Mouse (Mus musculus): ENCODE measurements around the gene Pxn. TPM values are rescaled to one million over a fixed set of nuclear protein-coding genes. Genes with fewer than 3 reads are reported as not detected.

The Pxn gene
- polyA plus RNA-seq, 1 experiment, result 82.6 TPM

DNA sequence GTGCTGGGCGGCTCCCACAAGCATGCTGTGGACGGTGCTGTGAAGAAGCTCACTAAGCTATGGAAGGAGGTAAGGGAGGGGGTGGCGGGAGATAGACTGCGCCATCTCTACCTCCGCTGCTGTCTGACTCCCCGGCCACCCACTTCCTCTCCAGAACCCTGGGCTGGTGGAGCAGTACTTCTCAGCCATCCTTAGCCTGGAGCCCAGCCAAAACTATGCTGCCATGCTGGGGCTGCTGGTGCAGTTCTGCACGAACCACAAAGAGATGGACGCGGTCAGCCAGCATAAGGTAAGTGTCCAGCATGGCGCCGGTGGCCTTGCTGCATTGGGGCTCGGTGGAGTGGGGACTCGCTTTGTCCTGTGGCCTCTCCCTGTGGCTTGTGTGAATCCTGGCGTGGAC, 72.4 kb downstream of the Pxn start:
- no peaks in the 10 kb centered on the region for H3K4me1 ChIP-seq (ENCODE audit: control insufficient read depth, insufficient read depth, low read length)
- H3K27me3 ChIP-seq (ENCODE audit: control insufficient read depth, insufficient read depth, low read length), result no peaks in the 10 kb centered on the region
- TF ChIP-seq CTCF (IDR thresholded peaks at IDR 0.05; ENCODE audit: control insufficient read depth, insufficient read depth, insufficient replicate concordance, low read depth, low read length), result no peak
- TF ChIP-seq POLR2A (IDR thresholded peaks at IDR 0.05; ENCODE audit: control insufficient read depth, low read depth, low read length), result no peak
- H3K4me3 ChIP-seq (ENCODE audit: control insufficient read depth, low read depth, low read length), result no peak overlapping the region
- H3K36me3 ChIP-seq (ENCODE audit: control insufficient read depth, insufficient read depth, low read length), result peaks cover 9% of the 10 kb centered on the region
- H3K27ac ChIP-seq (ENCODE audit: control insufficient read depth, insufficient read depth, low read depth, low read length), result no peak overlapping the region

DNA sequence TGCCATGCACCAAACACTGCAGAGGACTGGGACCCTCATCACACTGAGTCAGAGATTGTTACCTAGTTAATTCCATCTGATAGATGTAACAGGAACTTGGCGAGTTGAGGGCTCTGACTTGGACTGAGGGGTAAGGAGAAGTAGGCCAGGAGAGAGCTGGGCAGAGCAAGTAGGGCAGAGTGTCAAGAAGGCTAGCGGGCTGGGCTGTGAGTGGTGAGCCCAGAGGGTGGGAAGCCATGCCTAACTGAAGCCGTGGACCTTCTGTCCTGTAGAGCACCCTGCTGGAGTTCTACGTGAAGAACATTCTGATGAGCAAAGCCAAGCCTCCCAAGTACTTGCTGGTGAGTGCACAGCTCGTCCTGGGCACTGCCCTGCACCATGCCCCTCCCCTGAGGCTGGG, 72.9 kb downstream of the Pxn start:
- TF ChIP-seq CTCF (IDR thresholded peaks at IDR 0.05; ENCODE audit: control insufficient read depth, insufficient read depth, insufficient replicate concordance, low read depth, low read length), result no peak
- Histone ChIP-seq H3K4me1 (ENCODE audit: control insufficient read depth, insufficient read depth, low read length) (no peaks in the 10 kb centered on the region), H3K4me3 (ENCODE audit: control insufficient read depth, low read depth, low read length) (no peak overlapping the region), H3K27me3 (ENCODE audit: control insufficient read depth, insufficient read depth, low read length) (no peaks in the 10 kb centered on the region), H3K27ac (ENCODE audit: control insufficient read depth, insufficient read depth, low read depth, low read length) (no peak overlapping the region), H3K36me3 (ENCODE audit: control insufficient read depth, insufficient read depth, low read length) (peaks cover 9% of the 10 kb centered on the region)

GRCm38 (mm10) chr5:115580229-115581001, 73.9 kb downstream of the Pxn start:
- Histone ChIP-seq H3K27me3 (ENCODE audit: control insufficient read depth, insufficient read depth, low read length) (no peaks in the 10 kb centered on the region), H3K4me3 (ENCODE audit: control insufficient read depth, low read depth, low read length) (no peak overlapping the region), H3K36me3 (ENCODE audit: control insufficient read depth, insufficient read depth, low read length) (peaks cover 9% of the 10 kb centered on the region), H3K27ac (ENCODE audit: control insufficient read depth, insufficient read depth, low read depth, low read length) (no peak overlapping the region), H3K4me1 (ENCODE audit: control insufficient read depth, insufficient read depth, low read length) (no peaks in the 10 kb centered on the region)
- TF ChIP-seq CTCF (IDR thresholded peaks at IDR 0.05; ENCODE audit: control insufficient read depth, insufficient read depth, insufficient replicate concordance, low read depth, low read length) (no peak), POLR2A (IDR thresholded peaks at IDR 0.05; ENCODE audit: control insufficient read depth, low read depth, low read length) (no peak)

- Histone ChIP-seq H3K36me3 (ENCODE audit: control insufficient read depth, insufficient read depth, low read length) (peaks cover 11% of the 10 kb centered on the region), H3K4me1 (ENCODE audit: control insufficient read depth, insufficient read depth, low read length) (no peaks in the 10 kb centered on the region), H3K27me3 (ENCODE audit: control insufficient read depth, insufficient read depth, low read length) (no peaks in the 10 kb centered on the region), H3K27ac (ENCODE audit: control insufficient read depth, insufficient read depth, low read depth, low read length) (no peak overlapping the region), H3K4me3 (ENCODE audit: control insufficient read depth, low read depth, low read length) (no peak overlapping the region)
- no peak for TF ChIP-seq CTCF (IDR thresholded peaks at IDR 0.05; ENCODE audit: control insufficient read depth, insufficient read depth, insufficient replicate concordance, low read depth, low read length)
- TF ChIP-seq POLR2A (IDR thresholded peaks at IDR 0.05; ENCODE audit: control insufficient read depth, low read depth, low read length), result no peak
Measured at GRCm38 (mm10) chr5:115581662-115582061, 75.2 kb downstream of the Pxn start.

DNA sequence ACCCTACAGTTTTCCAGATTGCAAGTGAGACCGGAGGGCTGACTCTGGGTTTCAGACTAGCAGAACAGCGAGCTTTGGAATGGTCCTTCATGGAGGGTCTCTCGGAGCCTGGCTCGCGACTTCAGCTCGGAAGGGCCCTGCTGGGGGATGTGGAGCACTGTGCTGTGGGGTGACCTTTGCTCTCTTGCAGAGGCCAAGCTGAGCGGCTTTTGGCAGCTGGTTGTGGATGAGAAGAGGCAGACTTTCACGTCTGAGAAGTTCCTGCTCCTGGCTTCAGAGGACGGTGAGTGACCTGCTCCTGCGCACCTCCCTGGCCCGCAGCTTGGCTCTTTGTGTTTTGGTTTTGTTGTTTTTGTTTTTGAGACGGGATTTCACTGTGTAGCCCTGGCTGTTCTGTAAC, 79.1 kb downstream of the Pxn start:
- TF ChIP-seq POLR2A (IDR thresholded peaks at IDR 0.05; ENCODE audit: control insufficient read depth, low read depth, low read length), result no peak
- TF ChIP-seq CTCF (IDR thresholded peaks at IDR 0.05; ENCODE audit: control insufficient read depth, insufficient read depth, insufficient replicate concordance, low read depth, low read length), result no peak
- no peaks in the 10 kb centered on the region for H3K27me3 ChIP-seq (ENCODE audit: control insufficient read depth, insufficient read depth, low read length)
- no peak overlapping the region for H3K27ac ChIP-seq (ENCODE audit: control insufficient read depth, insufficient read depth, low read depth, low read length)
- H3K36me3 ChIP-seq (ENCODE audit: control insufficient read depth, insufficient read depth, low read length), result peaks cover 17% of the 10 kb centered on the region
- no peaks in the 10 kb centered on the region for H3K4me1 ChIP-seq (ENCODE audit: control insufficient read depth, insufficient read depth, low read length)
- H3K4me3 ChIP-seq (ENCODE audit: control insufficient read depth, low read depth, low read length), result no peak overlapping the region

DNA sequence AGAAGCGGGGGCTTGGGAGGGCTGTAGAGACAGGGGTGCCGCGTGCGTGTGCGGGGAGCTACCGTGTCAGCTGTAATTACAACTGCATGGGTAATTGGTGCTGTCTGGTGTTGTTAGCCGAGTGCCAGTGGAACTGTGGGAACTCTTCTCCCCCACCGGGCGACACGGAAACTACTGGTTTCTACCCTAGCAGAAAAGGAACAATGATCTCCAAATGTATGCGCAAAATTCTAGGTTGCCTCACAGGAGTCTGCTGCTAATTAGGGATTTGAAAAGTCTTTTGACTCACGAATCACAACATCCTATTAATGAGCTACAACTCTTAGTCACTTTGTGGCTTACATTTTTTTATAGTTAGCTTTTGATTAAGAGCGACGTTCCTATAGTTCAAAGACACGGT, 79.7 kb downstream of the Pxn start:
- Histone ChIP-seq H3K4me1 (ENCODE audit: control insufficient read depth, insufficient read depth, low read length) (no peaks in the 10 kb centered on the region), H3K27ac (ENCODE audit: control insufficient read depth, insufficient read depth, low read depth, low read length) (no peak overlapping the region), H3K27me3 (ENCODE audit: control insufficient read depth, insufficient read depth, low read length) (no peaks in the 10 kb centered on the region), H3K4me3 (ENCODE audit: control insufficient read depth, low read depth, low read length) (no peak overlapping the region), H3K36me3 (ENCODE audit: control insufficient read depth, insufficient read depth, low read length) (peaks cover 17% of the 10 kb centered on the region)
- TF ChIP-seq POLR2A (IDR thresholded peaks at IDR 0.05; ENCODE audit: control insufficient read depth, low read depth, low read length) (no peak), CTCF (IDR thresholded peaks at IDR 0.05; ENCODE audit: control insufficient read depth, insufficient read depth, insufficient replicate concordance, low read depth, low read length) (no peak)

DNA sequence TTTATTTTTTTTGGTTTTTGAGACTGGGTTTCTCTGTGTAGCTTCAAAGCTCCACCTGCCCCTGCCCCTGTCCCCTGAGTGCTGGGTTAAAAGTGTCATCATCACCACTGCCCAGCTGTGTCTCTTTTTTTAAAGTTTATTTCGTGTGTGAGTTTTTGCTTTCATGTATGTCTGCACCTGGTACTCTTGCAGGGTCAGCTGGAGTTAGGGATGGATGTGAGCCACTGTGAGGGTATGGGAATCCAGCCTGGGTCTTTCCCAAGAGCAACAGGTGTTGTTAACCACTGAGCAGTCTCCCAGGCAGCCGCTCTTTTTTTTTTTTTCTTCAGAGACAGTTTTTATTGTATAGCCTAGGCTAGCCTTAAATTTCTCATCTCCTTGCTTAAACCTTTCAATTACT, 80.3 kb downstream of the Pxn start:
- Histone ChIP-seq H3K4me1 (ENCODE audit: control insufficient read depth, insufficient read depth, low read length) (no peaks in the 10 kb centered on the region), H3K27me3 (ENCODE audit: control insufficient read depth, insufficient read depth, low read length) (no peaks in the 10 kb centered on the region), H3K4me3 (ENCODE audit: control insufficient read depth, low read depth, low read length) (no peak overlapping the region), H3K27ac (ENCODE audit: control insufficient read depth, insufficient read depth, low read depth, low read length) (no peak overlapping the region), H3K36me3 (ENCODE audit: control insufficient read depth, insufficient read depth, low read length) (peaks cover 17% of the 10 kb centered on the region)
- no peak for TF ChIP-seq CTCF (IDR thresholded peaks at IDR 0.05; ENCODE audit: control insufficient read depth, insufficient read depth, insufficient replicate concordance, low read depth, low read length)
- no peak for TF ChIP-seq POLR2A (IDR thresholded peaks at IDR 0.05; ENCODE audit: control insufficient read depth, low read depth, low read length)
